Mouse (Mus musculus) embryonic fibroblast, embryonic 13.5 days (primary cell): ENCODE results near the gene Aqr.

Experiments
- CTCF ChIP-seq: IDR thresholded peaks from 2 replicates; pipeline ENCODE4 v1.5.1; 2011; ENCODE audit warnings: mild to moderate bottlenecking, control low read depth, low read length, moderate library complexity, borderline replicate concordance; ENCODE audit not compliant: insufficient read depth
- POLR2A ChIP-seq: IDR thresholded peaks from 2 replicates; pipeline ENCODE4 v1.6.1; 2011; ENCODE audit warnings: low read depth, mild to moderate bottlenecking, control low read depth, low read length, moderate library complexity

GRCm38 (mm10) chr2:114064004-114064403 lies 122.8 kb downstream of the Aqr start:
- no peak for TF ChIP-seq POLR2A
- TF ChIP-seq CTCF: no peak
